Mouse (Mus musculus) limb, embryonic 15.5 days (tissue): Measurements from ENCODE around the gene Cttnbp2. TPM values are rescaled to one million over a fixed set of nuclear protein-coding genes. Genes with fewer than 3 reads are reported as not detected.

Experiments used
- ATAC-seq: fragments of 200-750 bp; cut with Nextera tagmentation; 2 replicates; pipeline ENCODE4 v1.8.0; 2017; ENCODE audit warnings: low read depth, moderate TSS enrichment; ENCODE audit not compliant: insufficient number of reproducible peaks, low FRiP score, low TSS enrichment
- H3K27ac ChIP-seq: fragments of 300-500 bp; sonication (generic); 2 replicates; pipeline ENCODE4 v1.5.1; 2015; ENCODE audit warnings: moderate library complexity, mild to moderate bottlenecking, inconsistent platforms
- H3K27me3 ChIP-seq: fragments of 300-500 bp; sonication (generic); 2 replicates; pipeline ENCODE4 v1.6.1; 2015; ENCODE audit warnings: inconsistent platforms
- H3K36me3 ChIP-seq: fragments of 300-500 bp; sonication (generic); 2 replicates; pipeline ENCODE4 v1.6.1; 2015; ENCODE audit warnings: inconsistent platforms
- H3K4me1 ChIP-seq: fragments of 300-500 bp; sonication (generic); 2 replicates; pipeline ENCODE4 v1.6.1; 2015; ENCODE audit warnings: inconsistent platforms
- H3K4me2 ChIP-seq: fragments of 300-500 bp; sonication (generic); 2 replicates; pipeline ENCODE4 v1.6.1; 2015; ENCODE audit warnings: mild to moderate bottlenecking, inconsistent platforms
- H3K4me3 ChIP-seq: fragments of 300-500 bp; sonication (generic); 2 replicates; pipeline ENCODE4 v1.5.1; 2015; ENCODE audit warnings: mild to moderate bottlenecking, inconsistent platforms
- H3K9ac ChIP-seq: fragments of 300-500 bp; sonication (generic); 2 replicates; pipeline ENCODE4 v1.6.1; 2015; ENCODE audit warnings: inconsistent platforms
- H3K9me3 ChIP-seq: fragments of 300-500 bp; sonication (generic); 2 replicates; pipeline ENCODE4 v1.6.1; 2016; ENCODE audit warnings: inconsistent platforms
- WGBS: fragments of 180-500 bp; shearing (Covaris S2); methylation state at CpG from one replicate; pipeline ENCODE4 v1.1.7; 2015; 5-methylcytosine and 5-hydroxymethylcytosine counted together
- polyA plus RNA-seq: library from polyadenylated mRNA; unstranded; fragments of >200 nt; fragmentation: Nextera tagmentation; extraction: Ambion mirVana; gene quantifications from 2 replicates; pipeline ENCODE4 v1.2.1, GENCODE M21; 2015

Gene Cttnbp2
- polyA plus RNA-seq, 1 experiment from 2014 or later = 38.3 TPM

GRCm38 (mm10) chr6:18465626-18466025, 49.0 kb downstream of the Cttnbp2 start:
- Histone ChIP-seq H3K9ac (no peak overlapping the region), H3K4me2 (no peak overlapping the region), H3K4me1 (no peaks in the 10 kb centered on the region), H3K27me3 (no peaks in the 10 kb centered on the region), H3K27ac (no peak overlapping the region), H3K4me3 (no peak overlapping the region), H3K9me3 (no peaks in the 10 kb centered on the region), H3K36me3 (no peaks in the 10 kb centered on the region)
- no peak for ATAC-seq
- WGBS = 77% methylated on average over 10 of the region's 10 CpGs

GRCm38 (mm10) chr6:18459657-18460056, 55.0 kb downstream of the Cttnbp2 start:
- no peak overlapping the region for H3K4me2 ChIP-seq
- H3K9ac ChIP-seq = no peak overlapping the region
- no peak overlapping the region for H3K27ac ChIP-seq
- H3K9me3 ChIP-seq = no peaks in the 10 kb centered on the region
- ATAC-seq = no peak
- H3K4me1 ChIP-seq = no peaks in the 10 kb centered on the region
- WGBS = 87% methylated on average over 1 of the region's 1 CpGs
- no peak overlapping the region for H3K4me3 ChIP-seq
- no peaks in the 10 kb centered on the region for H3K27me3 ChIP-seq
- no peaks in the 10 kb centered on the region for H3K36me3 ChIP-seq

GRCm38 (mm10) chr6:18450551-18451193, 64.0 kb downstream of the Cttnbp2 start:
- no peaks in the 10 kb centered on the region for H3K36me3 ChIP-seq
- 59% methylated on average over 5 of the region's 5 CpGs for WGBS
- no peak overlapping the region for H3K4me2 ChIP-seq
- H3K9ac ChIP-seq = no peak overlapping the region
- no peak for ATAC-seq
- no peaks in the 10 kb centered on the region for H3K9me3 ChIP-seq
- H3K27me3 ChIP-seq = no peaks in the 10 kb centered on the region
- H3K4me1 ChIP-seq = no peaks in the 10 kb centered on the region
- no peak overlapping the region for H3K4me3 ChIP-seq
- no peak overlapping the region for H3K27ac ChIP-seq

- Histone ChIP-seq H3K36me3 (no peaks in the 10 kb centered on the region), H3K27ac (no peak overlapping the region), H3K4me1 (no peaks in the 10 kb centered on the region), H3K4me2 (no peak overlapping the region), H3K27me3 (no peaks in the 10 kb centered on the region), H3K4me3 (no peak overlapping the region), H3K9ac (no peak overlapping the region), H3K9me3 (no peaks in the 10 kb centered on the region)
- 62% methylated on average over 5 of the region's 5 CpGs for WGBS
- no peak for ATAC-seq
These were observed 66.6 kb downstream of the Cttnbp2 start for GRCm38 (mm10) chr6:18448078-18448477.

GRCm38 (mm10) chr6:18446917-18447316, 67.7 kb downstream of the Cttnbp2 start:
- Histone ChIP-seq H3K36me3 (no peaks in the 10 kb centered on the region), H3K27ac (no peak overlapping the region), H3K4me3 (no peak overlapping the region), H3K27me3 (no peaks in the 10 kb centered on the region), H3K9ac (no peak overlapping the region), H3K9me3 (no peaks in the 10 kb centered on the region), H3K4me1 (no peaks in the 10 kb centered on the region), H3K4me2 (no peak overlapping the region)
- ATAC-seq = no peak
- WGBS = 52% methylated on average over 7 of the region's 7 CpGs

GRCm38 (mm10) chr6:18446359-18446758, 68.3 kb downstream of the Cttnbp2 start:
- no peaks in the 10 kb centered on the region for H3K9me3 ChIP-seq
- ATAC-seq = no peak
- no peak overlapping the region for H3K4me2 ChIP-seq
- H3K27ac ChIP-seq = no peak overlapping the region
- H3K36me3 ChIP-seq = no peaks in the 10 kb centered on the region
- no peaks in the 10 kb centered on the region for H3K4me1 ChIP-seq
- no peak overlapping the region for H3K9ac ChIP-seq
- WGBS = 41% methylated on average over 3 of the region's 3 CpGs
- H3K27me3 ChIP-seq = no peaks in the 10 kb centered on the region
- no peak overlapping the region for H3K4me3 ChIP-seq

- Histone ChIP-seq H3K9me3 (no peaks in the 10 kb centered on the region), H3K4me1 (no peaks in the 10 kb centered on the region), H3K9ac (no peak overlapping the region), H3K27ac (no peak overlapping the region; the same call in 1 of the 2 replicates), H3K4me3 (no peak overlapping the region), H3K36me3 (no peaks in the 10 kb centered on the region), H3K27me3 (no peaks in the 10 kb centered on the region), H3K4me2 (no peak overlapping the region)
- WGBS = 29% methylated on average over 4 of the region's 4 CpGs
- no peak for ATAC-seq
These were observed 68.9 kb downstream of the Cttnbp2 start for GRCm38 (mm10) chr6:18445747-18446146.

GRCm38 (mm10) chr6:18442303-18442702, 72.3 kb downstream of the Cttnbp2 start:
- H3K36me3 ChIP-seq = no peaks in the 10 kb centered on the region
- H3K9ac ChIP-seq = no peak overlapping the region
- ATAC-seq = no peak
- H3K9me3 ChIP-seq = no peaks in the 10 kb centered on the region
- no peak overlapping the region for H3K4me2 ChIP-seq
- H3K27me3 ChIP-seq = no peaks in the 10 kb centered on the region
- 79% methylated on average over 3 of the region's 3 CpGs for WGBS
- H3K4me1 ChIP-seq = no peaks in the 10 kb centered on the region
- no peak overlapping the region for H3K4me3 ChIP-seq
- no peak overlapping the region for H3K27ac ChIP-seq

- ATAC-seq = no peak
These were observed 73.6 kb downstream of the Cttnbp2 start for GRCm38 (mm10) chr6:18440918-18441532.

GRCm38 (mm10) chr6:18436127-18436812, 78.4 kb downstream of the Cttnbp2 start:
- Histone ChIP-seq H3K4me2 (no peak overlapping the region), H3K27me3 (no peaks in the 10 kb centered on the region), H3K9me3 (no peaks in the 10 kb centered on the region), H3K4me1 (peaks cover 3% of the 10 kb centered on the region; the same call in 1 of the 2 replicates), H3K4me3 (no peak overlapping the region), H3K27ac (no peak overlapping the region), H3K9ac (no peak overlapping the region), H3K36me3 (0 out of 2 replicates have a peak, but pooled peaks cover 9% of the 10 kb centered on the region)
- ATAC-seq = no peak
- WGBS = 41% methylated on average over 4 of the region's 4 CpGs

More at GRCm38 (mm10) chr6:18440918-18441532, 73.6 kb downstream of the Cttnbp2 start:
- Histone ChIP-seq H3K27ac (no peak overlapping the region), H3K36me3 (no peaks in the 10 kb centered on the region), H3K27me3 (no peaks in the 10 kb centered on the region), H3K4me1 (no peaks in the 10 kb centered on the region), H3K9ac (no peak overlapping the region), H3K4me3 (no peak overlapping the region), H3K4me2 (no peak overlapping the region), H3K9me3 (no peaks in the 10 kb centered on the region)
- 57% methylated on average over 4 of the region's 4 CpGs for WGBS

GRCm38 (mm10) chr6:18434828-18435531, 79.7 kb downstream of the Cttnbp2 start:
- Histone ChIP-seq H3K4me1 (peaks cover 3% of the 10 kb centered on the region; the same call in 1 of the 2 replicates), H3K9me3 (no peaks in the 10 kb centered on the region), H3K4me3 (no peak overlapping the region), H3K27ac (no peak overlapping the region), H3K9ac (no peak overlapping the region), H3K4me2 (no peak overlapping the region), H3K36me3 (0 out of 2 replicates have a peak, but pooled peaks cover 9% of the 10 kb centered on the region), H3K27me3 (no peaks in the 10 kb centered on the region)
- ATAC-seq = no peak
- WGBS = 92% methylated on average over 16 of the region's 16 CpGs
